Mouse (Mus musculus): ENCODE results near the gene Zfp318.

The Zfp318 gene

DNA sequence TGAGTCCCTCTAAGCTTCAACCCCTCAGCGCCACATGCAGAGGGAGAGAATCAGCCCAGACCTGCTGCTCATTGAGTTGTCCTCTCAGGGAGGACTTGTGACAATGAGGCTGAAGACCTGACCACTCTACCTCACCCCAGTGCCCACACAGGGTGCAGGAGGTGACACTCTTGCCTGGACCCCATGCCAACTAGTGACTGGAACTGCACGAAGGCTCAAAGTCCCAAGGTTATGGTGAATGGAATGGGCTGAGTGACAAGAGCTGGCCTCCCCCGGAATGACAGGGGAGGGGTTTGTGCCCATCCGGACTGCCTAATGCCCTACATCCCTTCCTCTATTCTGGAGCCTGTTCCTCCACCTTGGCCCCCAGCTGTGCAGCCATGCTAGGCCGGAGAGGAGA lies 69.2 kb downstream of the Zfp318 start:
- DNase-seq = no peak

- no peak for DNase-seq
Measured at GRCm38 (mm10) chr17:46453302-46453948, 69.9 kb downstream of the Zfp318 start.

GRCm38 (mm10) chr17:46453970-46454411 lies 70.5 kb downstream of the Zfp318 start:
- no peak for DNase-seq

GRCm38 (mm10) chr17:46454539-46454938 lies 71.0 kb downstream of the Zfp318 start:
- DNase-seq = no peak

GRCm38 (mm10) chr17:46455110-46455691 lies 71.7 kb downstream of the Zfp318 start:
- DNase-seq = no peak

GRCm38 (mm10) chr17:46457791-46458190 lies 74.3 kb downstream of the Zfp318 start:
- no peak for DNase-seq

- no peak for DNase-seq
Measured at GRCm38 (mm10) chr17:46458439-46458838, 74.9 kb downstream of the Zfp318 start.

- DNase-seq = no peak
Measured at GRCm38 (mm10) chr17:46460673-46461072, 77.1 kb downstream of the Zfp318 start.

DNA sequence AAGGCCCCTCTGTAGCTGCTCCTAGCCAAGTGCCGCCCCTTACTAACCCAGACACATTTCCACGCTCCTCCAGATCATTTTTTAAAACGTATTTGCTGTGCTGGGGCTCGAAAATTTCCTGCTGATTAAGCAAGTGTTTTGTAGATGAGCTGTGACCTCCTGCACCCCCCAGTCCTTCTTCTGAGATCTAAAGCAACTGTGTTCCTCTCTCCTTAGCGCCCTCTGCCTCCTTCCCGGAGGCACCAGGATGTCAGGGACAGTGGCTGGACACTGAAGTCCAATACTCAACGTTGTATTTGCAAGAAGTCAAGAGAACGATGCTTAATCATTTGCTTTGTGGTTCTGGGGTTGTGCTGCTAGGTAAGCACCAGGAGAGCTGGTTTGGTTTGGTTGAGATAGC lies 77.8 kb downstream of the Zfp318 start:
- no peak for DNase-seq

DNA sequence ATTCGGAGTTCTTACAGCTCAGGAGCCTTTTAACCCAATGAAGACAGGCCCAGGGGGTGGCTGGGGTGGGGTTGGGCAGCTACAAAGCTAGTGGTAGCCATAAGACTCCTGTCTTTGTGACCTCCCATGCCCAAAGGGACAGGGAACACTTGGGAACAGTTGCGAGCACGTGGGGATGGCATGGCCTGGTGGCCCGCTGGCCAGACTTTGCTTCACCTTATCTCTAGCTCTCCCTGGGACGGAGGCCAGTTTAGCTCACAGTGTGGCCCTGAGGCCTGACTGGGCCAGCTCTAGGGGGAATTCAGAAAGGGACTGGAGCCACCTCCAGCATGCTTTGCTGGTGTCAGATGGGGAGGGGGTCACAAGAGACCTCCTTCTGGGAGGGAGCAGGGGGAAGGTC lies 78.7 kb downstream of the Zfp318 start:
- no peak for DNase-seq

DNA sequence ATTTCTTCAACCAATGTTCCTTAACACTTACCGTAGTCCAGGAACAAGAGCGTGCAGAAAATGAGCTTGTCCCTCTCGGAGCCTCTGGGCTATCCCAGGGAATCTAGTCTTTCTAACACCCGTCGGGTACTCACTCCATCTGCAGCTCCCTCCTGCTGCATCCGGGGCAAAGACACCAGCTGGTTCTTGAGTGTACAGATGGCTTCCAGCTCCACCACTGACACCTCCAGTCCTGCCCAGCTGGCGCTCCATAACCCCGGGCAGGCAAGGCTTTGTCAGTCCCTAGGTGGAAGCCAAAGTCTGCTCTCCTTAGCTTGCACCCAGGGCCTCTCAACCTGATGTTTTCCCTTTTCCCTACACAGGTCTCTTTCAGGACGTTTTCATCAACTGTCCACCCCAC lies 84.3 kb downstream of the Zfp318 start:
- peak; percentile 62 for DNase-seq

All from cerebellum, adult 11 months (tissue).